Mouse (Mus musculus) liver, embryonic 12.5 days (tissue): ENCODE data around the gene Myh6. TPM values are rescaled to one million over a fixed set of nuclear protein-coding genes. Genes with fewer than 3 reads are reported as not detected.

Source experiments
- ATAC-seq: fragments of 200-750 bp; cut with Nextera tagmentation; 2 replicates; pipeline ENCODE4 v1.8.0; 2017; ENCODE audit warnings: moderate number of reproducible peaks, mild to moderate bottlenecking, moderate library complexity
- H3K27ac ChIP-seq: fragments of 300-500 bp; sonication (generic); 2 replicates; pipeline ENCODE4 v1.5.1; 2016; ENCODE audit warnings: mild to moderate bottlenecking
- H3K27me3 ChIP-seq: fragments of 300-500 bp; sonication (generic); replicated peaks from 2 replicates; pipeline ENCODE4 v1.6.1; 2016; ENCODE audit warnings: mild to moderate bottlenecking, moderate library complexity
- H3K36me3 ChIP-seq: fragments of 300-500 bp; sonication (generic); 2 replicates; pipeline ENCODE4 v1.6.1; 2016; ENCODE audit warnings: mild to moderate bottlenecking, moderate library complexity
- H3K4me1 ChIP-seq: fragments of 300-500 bp; sonication (generic); 2 replicates; pipeline ENCODE4 v1.6.1; 2016
- H3K4me2 ChIP-seq: fragments of 300-500 bp; sonication (generic); 2 replicates; pipeline ENCODE4 v1.6.1; 2016; ENCODE audit warnings: mild to moderate bottlenecking, moderate library complexity
- H3K4me3 ChIP-seq: fragments of 300-500 bp; sonication (generic); 2 replicates; pipeline ENCODE4 v1.5.1; 2016; ENCODE audit warnings: mild to moderate bottlenecking, moderate library complexity
- H3K9ac ChIP-seq: fragments of 300-500 bp; sonication (generic); 2 replicates; pipeline ENCODE4 v1.6.1; 2016; ENCODE audit warnings: mild to moderate bottlenecking, moderate library complexity
- H3K9me3 ChIP-seq: fragments of 300-500 bp; sonication (generic); replicated peaks from 2 replicates; pipeline ENCODE4 v1.6.1; 2016; ENCODE audit warnings: mild to moderate bottlenecking, moderate library complexity
- WGBS: fragments of 180-500 bp; shearing (Covaris S2); methylation state at CpG from one replicate; pipeline ENCODE4 v1.1.7; 2016; ENCODE audit not compliant: insufficient replicate concordance; 5-methylcytosine and 5-hydroxymethylcytosine counted together
- microRNA counts: library from miRNA; unstranded; fragments of <30 nt; microRNA quantifications from one replicate; lab custom pipeline; 2017
- microRNA-seq: library from miRNA; unstranded; fragments of <30 nt; microRNA quantifications from one replicate; pipeline ENCODE4, GENCODE M21; 2017
- polyA plus RNA-seq: library from polyadenylated mRNA; unstranded; fragments of >200 nt; fragmentation: Nextera tagmentation; extraction: Ambion mirVana; gene quantifications from 2 replicates; pipeline ENCODE4 v1.2.1, GENCODE M21; 2016

Gene Myh6
- polyA plus RNA-seq, 1 experiment from 2014 or later, result 1.2 TPM

- ATAC-seq, result no peak
- H3K9ac ChIP-seq, result peak within 1 kb of the TSS; percentile 65
- peaks cover 19% of the 10 kb centered on the region for H3K36me3 ChIP-seq
- peak within 1 kb of the TSS; percentile 60 for H3K4me3 ChIP-seq
- H3K27me3 ChIP-seq, result no peaks in the 10 kb centered on the region
- H3K4me1 ChIP-seq, result peaks cover 31% of the 10 kb centered on the region
- no peaks in the 10 kb centered on the region for H3K9me3 ChIP-seq
- WGBS, result 94% methylated on average over 3 of the region's 3 CpGs
- peak within 1 kb of the TSS; percentile 71 for H3K4me2 ChIP-seq
- peak within 1 kb of the TSS; percentile 81 for H3K27ac ChIP-seq
Observed at GRCm38 (mm10) chr14:54892200-54892599, 74.5 kb downstream of the Myh6 start, which contains the start of gene Pabpn1. Gene Pabpn1 (plus strand): TSS chr14:54892500.

MicroRNA genes within 50 kb of the gene (microRNA counts, 519-probe panel; counts per million panel counts)
- 582 counts per million, percentile 70 among the panel's probes with 10 or more counts for microRNA mmu-miR-208a (lab: Ali Mortazavi, UCI)
- microRNA mmu-miR-208b (lab: Ali Mortazavi, UCI), result 582 counts per million, percentile 70 among the panel's probes with 10 or more counts

Small RNA genes lying within 50 kb of the gene (microRNA-seq; reads per million reads assigned to microRNA genes)
- gene Mir208a (22.1 reads per million, percentile 32 among the genes with 10 or more reads in this experiment), gene Mir208b (125 reads per million, percentile 48 among the genes with 10 or more reads in this experiment)

Other genes starting within 250 kb of the Myh6 start
- gene Slc7a8, start 185.0 kb downstream of the Myh6 start, polyA plus RNA-seq, result 2.8 and 3.4 TPM in 2 replicates
- gene Rnf212b, start 152.8 kb downstream of the Myh6 start, polyA plus RNA-seq, result not detected in 2 replicates
- gene Homez, start 96.0 kb downstream of the Myh6 start, polyA plus RNA-seq, result 4.0 and 4.1 TPM in 2 replicates
- 0.80 and 0.83 TPM in 2 replicates for gene Ppp1r3e, start 89.4 kb downstream of the Myh6 start, polyA plus RNA-seq
- gene Bcl2l2, start 83.5 kb downstream of the Myh6 start, polyA plus RNA-seq, result 0.83 and 1.2 TPM in 2 replicates
- 0.14 TPM in 1 of 2 replicates, not detected in the other for gene Gm20521, start 83.5 kb downstream of the Myh6 start, polyA plus RNA-seq
- gene Pabpn1, start 74.4 kb downstream of the Myh6 start, polyA plus RNA-seq, result 97.0 and 97.9 TPM in 2 replicates
- 5.9 and 6.0 TPM in 2 replicates for gene Slc22a17, start 53.8 kb downstream of the Myh6 start, polyA plus RNA-seq
- gene Efs, start 40.8 kb downstream of the Myh6 start, polyA plus RNA-seq, result 1.5 and 2.0 TPM in 2 replicates
- gene Il25, start 34.2 kb downstream of the Myh6 start, polyA plus RNA-seq, result not detected in 2 replicates
- gene Cmtm5, start 30.7 kb downstream of the Myh6 start, polyA plus RNA-seq, result not detected in 2 replicates
- gene Gm17428, start 10.0 kb upstream of the Myh6 start, polyA plus RNA-seq, result not detected in 2 replicates
- 0.82 and 2.4 TPM in 2 replicates for gene Myh7, start 27.7 kb upstream of the Myh6 start, polyA plus RNA-seq
- gene Ngdn, start 48.5 kb upstream of the Myh6 start, polyA plus RNA-seq, result 55.6 and 57.5 TPM in 2 replicates
- 2.4 and 2.5 TPM in 2 replicates for gene Zfhx2, start 125.4 kb upstream of the Myh6 start, polyA plus RNA-seq
- gene Thtpa, start 127.9 kb upstream of the Myh6 start, polyA plus RNA-seq, result 6.9 TPM in 2 replicates
- gene Ap1g2, start 139.7 kb upstream of the Myh6 start, polyA plus RNA-seq, result 34.0 and 34.5 TPM in 2 replicates
- gene Jph4, start 150.0 kb upstream of the Myh6 start, polyA plus RNA-seq, result 0.15 and 0.18 TPM in 2 replicates